Comparison of ENCODE assay signal across 7 mouse cellular contexts in genomic region chr1:164455614-164456013, GRCm38 (mm10). TPM values are rescaled to one million over a fixed set of nuclear protein-coding genes. Genes with fewer than 3 reads are reported as not detected.
A peak's percentile ranks its signal among the peaks of the same experiment; 100 is the strongest.
DNase-seq lines count a peak whose midpoint lies in the region; ATAC-seq and TF ChIP-seq lines count a peak whose summit lies in the region.

No protein-coding gene starts in this region.

- H3K4me1 ChIP-seq in hindbrain, embryonic 13.5 days (replicated peaks) = peaks cover 53% of the 10 kb centered on the region
- H3K4me1 ChIP-seq in lung, postnatal 0 days (ENCODE audit: insufficient read depth, low read depth, low read length) = no peaks in the 10 kb centered on the region; the same call in 1 of the 2 replicates

- H3K27me3 ChIP-seq in hindbrain, embryonic 13.5 days = no peaks in the 10 kb centered on the region
- 0 out of 2 replicates have a peak, but pooled peaks cover 6% of the 10 kb centered on the region for H3K27me3 ChIP-seq in lung, postnatal 0 days (replicated peaks; ENCODE audit: insufficient read depth, low read length)

- peak overlapping the region; percentile 78 for H3K4me3 ChIP-seq in hindbrain, embryonic 13.5 days
- peak overlapping the region; percentile 77 for H3K4me3 ChIP-seq in lung, postnatal 0 days (ENCODE audit: low read depth, low read length)

- H3K9me3 ChIP-seq in hindbrain, embryonic 13.5 days = no peaks in the 10 kb centered on the region
- no peaks in the 10 kb centered on the region for H3K9me3 ChIP-seq in lung, postnatal 0 days (ENCODE audit: low read length)

- peak overlapping the region; percentile 73 for H3K4me2 ChIP-seq in hindbrain, embryonic 13.5 days
- peak overlapping the region; percentile 72 for H3K4me2 ChIP-seq in lung, postnatal 0 days (replicated peaks; ENCODE audit: low read depth, low read length)

- TF ChIP-seq EP300 in lung, postnatal 0 days (IDR thresholded peaks at IDR 0.05) = no peak

- DNase-seq in right cerebral cortex, postnatal 10 days (ENCODE audit: low spot score in 2 of 2) = peak; percentile 63 to 64
- DNase-seq in right cerebral cortex, adult 18-20 months = no peak
- peak; percentile 63 to 71 for DNase-seq in cerebellum, postnatal 36 days
- peak; percentile 57 for DNase-seq in lung, postnatal 0 days (ENCODE audit: low spot score)
- DNase-seq in testis, postnatal 10 days (ENCODE audit: low spot score) = no peak
- no peak for DNase-seq in spleen, adult 18-20 months

- ATAC-seq in hindbrain, embryonic 13.5 days (ENCODE audit: low FRiP score) = no peak
- ATAC-seq in lung, postnatal 0 days = no peak

- H3K9ac ChIP-seq in hindbrain, embryonic 13.5 days = peak overlapping the region; percentile 91
- H3K9ac ChIP-seq in lung, postnatal 0 days (replicated peaks; ENCODE audit: low read depth) = peak overlapping the region; percentile 89

- peak; percentile 60 for TF ChIP-seq CTCF in lung, postnatal 0 days (IDR thresholded peaks at IDR 0.05)

- 46% methylated on average over 7 of the region's 7 CpGs for WGBS in hindbrain, embryonic 13.5 days
- 32% methylated on average over 7 of the region's 7 CpGs for WGBS in lung, postnatal 0 days

- peaks cover 26% of the 10 kb centered on the region for H3K36me3 ChIP-seq in hindbrain, embryonic 13.5 days
- 0 out of 2 replicates have a peak, but pooled peaks cover 7% of the 10 kb centered on the region for H3K36me3 ChIP-seq in lung, postnatal 0 days (ENCODE audit: insufficient read depth, low read length)

- H3K27ac ChIP-seq in hindbrain, embryonic 13.5 days = peak overlapping the region; percentile 97
- peak overlapping the region; percentile 97 for H3K27ac ChIP-seq in lung, postnatal 0 days (ENCODE audit: low read length)

RNA-seq across cellular contexts. Expression of gene Atp1b1, which starts 2.5 kb away (rescaled TPM):
- 129 and 131 TPM in 2 replicates for polyA plus RNA-seq in hindbrain, embryonic 13.5 days (2015; fragmentation: Nextera tagmentation; extraction: Ambion mirVana)
- polyA plus RNA-seq in lung, postnatal 0 days (2015; fragmentation: Nextera tagmentation; extraction: Ambion mirVana) = 359 and 444 TPM in 2 replicates

Comparison
In these comparisons a context has a peak if more than half of its experiments do, and no peak if none do; other contexts are left out.
1. DNase-seq: peak in right cerebral cortex, postnatal 10 days (2 of 2), cerebellum, postnatal 36 days (2 of 2) and lung, postnatal 0 days (single experiment); none in right cerebral cortex, adult 18-20 months (single experiment), testis, postnatal 10 days (single experiment) and spleen, adult 18-20 months (0 of 2).